Mouse (Mus musculus): ENCODE measurements at regions not wholly inside any gene's neighbourhood (a gene's known extent, or its start where the extent isn't known, plus 50 kb on each side); places are given as distances from the start of the nearest gene placed in this dataset.

DNA sequence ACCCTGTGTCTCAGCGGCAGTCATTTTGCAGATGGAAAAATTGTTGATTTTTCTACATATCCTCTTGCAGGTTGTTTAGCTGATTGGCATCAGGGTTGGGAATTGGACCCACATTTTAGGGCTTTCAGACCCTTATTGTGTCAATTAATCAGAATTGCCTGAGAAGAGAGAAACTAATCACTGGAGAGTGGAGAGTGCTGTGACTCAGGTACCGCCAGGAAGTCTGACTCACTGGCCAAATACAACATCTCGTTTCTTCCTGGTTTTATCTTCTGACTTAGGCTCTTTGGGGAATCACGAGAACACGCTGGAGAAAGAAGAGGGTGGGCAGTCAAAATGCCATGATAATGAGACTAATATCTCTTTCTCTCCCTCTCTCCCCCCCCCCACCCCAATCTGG, 306.1 kb upstream of the Npvf start:
- intact Hi-C loops (cut with DNase I): no loop called here

DNA sequence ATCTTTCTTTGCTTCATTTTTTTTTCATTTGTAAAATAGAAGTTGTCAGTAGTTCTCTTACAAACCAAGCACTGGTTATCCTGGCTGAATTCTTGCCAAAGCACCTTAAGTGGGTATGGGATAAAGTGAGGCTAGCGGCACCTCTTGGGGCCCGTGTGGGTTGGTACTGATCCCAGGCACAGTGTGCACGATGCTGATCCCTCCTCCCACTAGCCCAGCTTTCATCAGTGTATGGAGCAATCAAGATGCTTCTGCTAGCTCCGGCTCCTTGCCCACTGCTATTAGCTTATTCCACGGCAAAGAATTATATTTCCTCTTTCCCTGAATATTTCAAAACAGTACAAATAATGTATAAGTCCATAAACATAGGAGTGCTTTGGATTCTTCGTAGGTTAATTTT, 307.4 kb upstream of the Npvf start:
- intact Hi-C loops (cut with DNase I): no loop called here

DNA sequence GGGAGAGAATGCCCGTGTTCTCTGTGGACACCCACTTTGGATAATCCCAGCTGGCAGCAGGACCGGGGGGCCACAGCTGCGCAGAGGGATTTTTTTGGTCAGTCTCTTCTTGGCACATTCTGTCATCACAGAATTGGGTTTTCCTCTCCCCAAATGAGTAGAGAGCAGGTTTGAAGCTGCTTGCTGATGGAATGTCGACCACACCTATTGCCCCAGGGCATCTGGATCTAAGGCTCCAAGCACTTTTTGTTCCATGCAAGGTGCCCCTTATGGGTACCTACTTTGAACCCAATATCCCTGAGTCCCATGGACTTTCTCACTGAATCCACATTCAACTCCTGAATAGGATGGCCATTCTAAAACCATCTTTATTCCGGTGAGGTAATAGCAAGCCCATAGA, 314.3 kb upstream of the Npvf start:
- intact Hi-C loops (cut with DNase I): no loop called here

DNA sequence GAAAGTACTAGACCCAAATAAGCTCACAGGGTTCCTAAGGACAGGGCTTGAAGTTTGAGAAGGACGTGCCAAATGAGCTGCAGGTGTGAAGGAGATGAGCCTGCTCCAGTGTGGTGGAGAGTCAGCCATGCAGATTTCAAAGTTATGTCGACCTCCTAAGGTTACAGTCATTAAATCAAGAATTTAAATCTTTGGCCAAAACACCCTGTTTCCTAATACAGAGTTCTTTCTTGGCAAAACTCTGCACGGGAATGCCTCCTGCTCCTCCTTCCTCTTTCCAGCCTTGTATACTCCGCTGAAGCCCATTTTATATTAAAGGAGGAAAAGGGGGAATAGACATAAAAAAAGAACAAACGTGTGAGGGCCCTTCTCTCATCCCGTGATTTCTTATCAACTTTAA, 315.1 kb upstream of the Npvf start:
- intact Hi-C loops (cut with DNase I): no loop called here

DNA sequence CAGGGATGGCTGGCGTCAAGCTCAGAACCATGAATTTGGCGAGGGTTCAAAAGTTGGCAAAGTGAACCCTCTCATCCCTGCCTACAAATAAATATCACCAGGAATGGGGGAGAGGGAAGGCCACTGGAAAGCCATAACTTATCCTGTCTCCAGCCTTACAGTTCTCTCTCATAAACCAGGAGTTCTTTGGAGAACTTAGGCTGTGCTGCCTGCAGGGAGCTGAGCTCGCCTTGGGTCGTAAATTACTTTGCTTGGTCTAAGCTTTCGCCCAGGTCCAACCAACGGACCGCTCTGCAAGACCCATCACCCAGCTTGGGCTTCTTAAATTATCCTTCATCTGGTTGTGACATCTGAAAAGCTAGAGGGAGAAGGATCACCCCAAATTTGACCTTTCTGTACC, 315.8 kb upstream of the Npvf start:
- intact Hi-C loops (cut with DNase I): no loop called here

DNA sequence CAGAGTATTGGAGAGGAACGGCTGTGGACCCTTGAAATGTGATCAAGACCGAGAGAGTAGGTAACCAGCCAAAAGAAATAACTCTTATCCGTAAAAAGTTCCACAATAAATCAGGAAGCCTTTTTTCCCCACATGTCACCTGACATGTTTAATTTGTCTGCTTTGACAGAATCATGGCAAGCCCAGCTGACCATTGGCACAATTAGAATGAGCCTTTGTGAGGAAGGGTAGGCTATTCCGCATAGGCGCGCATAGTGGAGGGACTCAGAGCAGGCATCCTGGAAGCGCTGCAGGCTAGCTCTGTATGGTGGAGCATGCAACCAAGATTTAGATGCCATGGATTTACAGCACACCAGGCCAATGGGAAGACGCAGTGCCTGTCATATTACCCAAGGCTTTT, 316.5 kb upstream of the Npvf start:
- intact Hi-C loops (cut with DNase I): no loop called here

DNA sequence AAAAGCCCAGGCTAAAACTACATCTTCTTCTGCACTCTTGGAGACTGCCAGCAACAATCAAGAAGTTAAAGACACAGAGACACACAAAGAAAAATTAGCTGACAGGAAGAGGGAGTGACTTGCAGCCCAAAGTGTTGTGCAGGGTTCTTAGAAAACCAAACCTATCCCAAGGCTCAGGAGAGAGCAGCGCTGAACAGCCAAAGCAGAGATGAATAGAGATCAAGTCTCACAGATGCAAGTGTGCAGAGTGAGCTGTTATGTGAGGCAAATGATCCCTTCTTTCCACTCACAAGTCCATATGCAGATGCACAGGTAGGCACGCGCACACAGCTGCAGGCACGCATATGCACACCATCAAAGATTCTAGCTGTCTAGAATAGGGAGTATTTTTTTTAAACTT, 318.0 kb upstream of the Npvf start:
- intact Hi-C loops (cut with DNase I): no loop called here

DNA sequence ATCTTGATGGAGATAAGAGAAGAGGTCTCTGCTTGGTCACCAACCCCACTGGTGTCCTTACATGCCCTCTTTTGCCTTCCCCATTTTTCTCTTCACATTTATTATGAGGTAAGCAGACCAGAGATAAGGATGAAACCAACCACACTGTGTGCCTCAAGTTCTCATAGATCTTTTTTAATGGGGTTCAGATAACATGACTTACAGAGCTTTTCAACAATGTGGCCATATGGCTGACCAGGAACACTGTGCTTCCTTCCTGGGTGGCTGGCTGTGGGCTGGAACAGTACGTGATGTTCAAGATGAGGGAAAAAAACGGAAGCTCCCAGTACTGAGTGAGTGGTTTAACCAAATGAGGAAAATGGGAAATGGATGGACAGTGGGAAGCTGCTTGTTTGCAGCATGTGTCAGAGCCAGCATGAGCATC, 319.0 kb upstream of the Npvf start:
- intact Hi-C loops (cut with DNase I): no loop called here

DNA sequence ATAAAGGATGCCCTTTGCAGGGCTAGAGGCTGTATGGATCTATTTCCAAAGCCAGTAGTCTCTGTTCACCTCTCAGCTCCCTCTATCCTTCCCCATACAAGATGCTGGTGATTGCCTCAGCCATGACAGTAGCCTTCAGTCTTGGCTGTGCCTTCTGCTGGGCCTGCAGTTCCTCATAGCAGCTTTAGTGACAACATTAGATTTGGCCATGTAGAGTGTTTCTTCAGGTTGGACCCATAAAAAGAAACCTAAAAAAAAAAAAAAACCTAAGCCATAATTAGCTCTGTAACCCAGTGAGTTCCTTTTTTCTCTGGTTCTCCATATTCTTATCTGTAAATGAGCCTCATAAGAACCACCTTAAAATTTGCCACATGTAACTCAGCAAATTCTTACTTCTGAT, 319.6 kb upstream of the Npvf start:
- intact Hi-C loops (cut with DNase I): no loop called here

DNA sequence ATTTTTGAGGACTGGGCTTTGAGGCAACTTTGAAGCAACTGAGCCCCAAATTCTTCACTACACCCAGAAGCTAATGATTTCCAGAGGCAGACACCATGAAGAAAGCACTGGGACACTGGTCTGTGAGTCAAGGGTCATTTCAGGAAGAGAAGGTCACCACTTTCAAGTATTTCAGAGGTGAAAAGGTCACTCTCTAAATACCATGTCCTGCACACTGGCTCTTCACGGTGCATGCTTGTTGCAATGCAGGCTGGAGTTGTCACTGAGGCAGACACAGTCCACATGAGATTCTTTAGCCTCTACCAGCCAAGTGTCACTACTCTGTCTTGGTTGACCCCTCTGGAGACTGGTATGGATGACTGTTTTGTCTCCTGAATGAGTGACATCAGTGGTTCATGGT, 320.7 kb upstream of the Npvf start:
- intact Hi-C loops (cut with DNase I): no loop called here

DNA sequence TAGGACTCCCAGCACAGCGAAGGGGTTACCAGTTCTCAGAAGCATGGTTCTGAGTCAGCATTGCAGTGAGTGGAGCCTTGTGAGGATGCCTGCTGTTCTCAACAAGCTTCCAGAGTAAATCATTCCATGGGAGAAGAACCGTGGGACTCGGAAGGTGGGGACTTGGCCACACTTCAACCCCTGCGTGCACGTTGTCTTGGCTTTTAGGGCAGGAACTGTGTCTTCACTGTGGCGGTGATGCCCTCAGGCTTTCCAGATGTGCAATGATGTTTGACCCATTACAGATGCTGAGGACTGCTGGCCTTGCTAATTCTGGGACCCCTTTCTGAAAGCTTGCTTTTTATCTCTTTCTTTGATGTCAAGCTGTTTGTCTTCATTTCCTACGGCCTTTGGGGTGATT, 322.7 kb upstream of the Npvf start:
- intact Hi-C loops (cut with DNase I): no loop called here

DNA sequence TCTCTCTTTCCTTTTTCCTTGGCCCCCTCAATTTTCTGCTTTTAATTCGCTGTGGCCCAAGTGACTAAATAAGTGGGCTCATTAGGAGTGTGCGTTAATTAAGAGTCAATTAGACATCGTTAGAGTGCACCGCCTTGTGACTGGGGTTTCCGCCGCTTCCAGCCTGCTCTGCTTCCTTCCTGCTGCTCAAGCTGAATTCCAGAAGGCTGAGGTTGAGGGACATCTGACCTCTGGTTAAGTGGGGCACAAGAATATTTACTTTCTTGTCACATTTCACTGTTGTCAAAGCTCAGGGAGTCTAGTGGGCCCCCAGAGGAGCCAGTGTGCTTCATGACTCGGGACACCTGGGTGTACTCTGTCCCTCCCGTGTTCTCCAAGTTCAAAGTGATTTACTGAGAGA, 323.1 kb upstream of the Npvf start:
- intact Hi-C loops (cut with DNase I): no loop called here

DNA sequence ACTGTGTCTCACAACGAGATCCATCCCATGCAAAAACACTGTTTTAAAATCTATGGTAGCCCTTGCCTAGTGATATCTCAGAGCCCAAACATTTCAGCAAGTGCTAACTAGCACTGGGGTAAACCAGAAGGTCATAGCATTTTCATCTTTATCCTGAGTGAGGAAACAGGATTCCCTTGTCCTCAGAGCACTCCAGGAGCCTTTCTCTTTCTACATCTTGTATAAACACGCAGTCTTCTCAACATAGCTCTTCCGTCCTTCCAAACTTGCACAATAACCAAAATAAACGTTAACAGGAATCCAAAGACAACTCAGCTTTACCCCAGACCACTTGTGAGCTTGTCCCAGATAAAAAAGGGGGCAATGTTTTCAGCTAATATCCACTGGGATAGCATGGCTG, 323.8 kb upstream of the Npvf start:
- intact Hi-C loops (cut with DNase I): no loop called here

DNA sequence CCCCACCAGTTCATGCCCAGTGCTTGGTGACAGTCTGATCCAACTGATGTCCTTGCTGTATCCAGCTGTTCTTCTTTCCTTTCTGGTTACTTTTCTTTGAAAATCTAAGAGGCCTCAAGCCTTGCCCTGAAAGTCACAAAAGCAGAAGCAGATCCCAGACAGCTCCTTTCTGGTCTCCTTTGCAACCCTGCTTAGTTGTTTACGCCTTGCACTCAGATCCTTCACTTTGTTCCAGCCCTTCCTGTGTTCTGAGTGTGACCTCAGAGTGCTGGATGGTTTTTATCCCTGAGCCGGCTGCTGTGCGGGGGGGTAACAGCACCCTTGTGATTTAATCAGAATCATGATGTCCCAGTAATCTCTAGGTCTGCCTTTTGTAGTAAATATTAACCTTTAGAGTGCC, 324.3 kb upstream of the Npvf start:
- intact Hi-C loops (cut with DNase I): no loop called here

DNA sequence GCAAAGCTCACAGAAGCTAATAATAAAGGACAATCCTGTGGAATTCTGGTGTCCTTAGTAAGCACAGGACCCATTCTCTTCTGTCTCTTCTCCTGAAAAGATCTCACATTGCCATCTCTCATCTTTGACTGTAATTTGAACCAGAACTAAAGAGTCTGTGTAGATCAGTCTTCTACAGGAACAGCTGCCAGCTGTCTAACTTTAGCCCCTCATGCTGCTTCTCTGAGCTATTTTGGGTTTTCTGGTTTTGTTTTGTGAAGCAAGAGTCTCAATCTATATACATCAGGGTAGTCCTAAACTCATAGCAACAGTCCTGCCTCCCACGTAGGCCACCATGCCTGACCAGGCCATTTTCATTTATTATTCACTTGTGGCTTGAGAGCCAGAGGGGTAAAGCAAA, 325.5 kb upstream of the Npvf start:
- intact Hi-C loops (cut with DNase I): no loop called here

DNA sequence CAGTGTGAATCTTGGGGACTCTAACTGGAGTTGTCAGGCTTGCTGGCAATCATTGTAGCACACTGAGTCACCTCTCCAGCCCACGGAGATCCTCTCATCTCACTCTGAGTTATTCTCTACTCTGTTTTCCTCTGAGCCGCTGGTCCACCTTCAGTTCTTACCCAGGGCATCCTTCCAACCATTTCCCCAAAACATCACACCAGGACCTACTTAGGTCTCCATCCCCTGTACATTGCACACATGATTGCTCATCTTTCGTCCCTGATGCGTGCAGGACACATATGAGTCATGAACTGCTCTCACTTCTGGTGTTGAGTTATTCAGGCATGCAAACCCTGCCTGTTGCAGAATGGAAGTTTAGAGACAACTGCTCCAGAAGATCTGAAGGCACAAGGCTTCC, 326.1 kb upstream of the Npvf start:
- intact Hi-C loops (cut with DNase I): no loop called here

DNA sequence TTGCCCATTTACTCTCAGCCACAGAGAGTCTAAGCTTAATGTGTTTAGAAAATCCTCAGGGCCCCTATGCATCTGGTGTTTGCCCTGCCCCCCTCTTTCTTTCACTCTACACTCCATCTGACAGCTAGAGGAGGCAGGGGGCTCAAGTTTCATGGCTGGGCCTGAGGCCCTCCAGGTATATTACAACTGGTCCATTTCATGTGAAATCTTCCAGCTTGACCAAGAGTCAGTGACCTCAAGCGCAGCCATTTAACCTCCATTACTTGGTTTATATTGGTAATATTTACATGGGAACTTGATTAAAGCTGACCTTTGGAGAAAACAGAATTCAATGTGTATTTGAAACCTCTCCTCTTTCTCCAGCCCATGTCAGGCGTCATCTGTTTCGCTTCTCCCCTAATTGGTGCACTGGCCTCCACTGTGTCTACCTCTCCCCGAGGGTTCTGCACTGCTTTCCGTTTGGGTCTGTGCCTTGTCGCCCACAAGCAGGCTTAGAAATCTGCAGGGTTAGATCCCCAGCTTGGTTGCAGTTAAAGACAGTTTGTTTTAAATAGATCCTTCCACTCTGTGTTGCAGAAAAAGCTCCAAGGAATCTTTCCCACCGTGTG, 327.6 kb upstream of the Npvf start:
- intact Hi-C loops (cut with DNase I): no loop called here

DNA sequence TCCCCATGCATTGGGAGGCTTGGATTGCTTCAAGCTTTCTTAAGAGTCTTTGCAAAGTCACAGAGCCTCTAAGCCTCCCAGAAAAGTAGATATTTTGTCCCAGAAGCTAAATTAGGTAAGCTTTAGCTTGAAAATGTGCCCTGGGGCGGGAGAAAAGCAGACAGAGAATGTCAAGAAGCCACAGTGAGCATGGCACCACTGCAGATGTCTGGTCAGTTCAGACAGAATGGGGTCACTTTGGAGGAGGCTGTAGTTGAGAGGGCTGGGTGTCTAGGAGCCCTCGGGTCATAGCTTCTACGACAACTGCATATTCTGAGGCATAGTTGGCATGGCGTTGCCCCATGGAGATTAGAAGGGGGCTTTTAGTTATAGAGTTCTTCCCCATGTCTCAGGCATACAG, 328.6 kb upstream of the Npvf start:
- intact Hi-C loops (cut with DNase I): no loop called here

DNA sequence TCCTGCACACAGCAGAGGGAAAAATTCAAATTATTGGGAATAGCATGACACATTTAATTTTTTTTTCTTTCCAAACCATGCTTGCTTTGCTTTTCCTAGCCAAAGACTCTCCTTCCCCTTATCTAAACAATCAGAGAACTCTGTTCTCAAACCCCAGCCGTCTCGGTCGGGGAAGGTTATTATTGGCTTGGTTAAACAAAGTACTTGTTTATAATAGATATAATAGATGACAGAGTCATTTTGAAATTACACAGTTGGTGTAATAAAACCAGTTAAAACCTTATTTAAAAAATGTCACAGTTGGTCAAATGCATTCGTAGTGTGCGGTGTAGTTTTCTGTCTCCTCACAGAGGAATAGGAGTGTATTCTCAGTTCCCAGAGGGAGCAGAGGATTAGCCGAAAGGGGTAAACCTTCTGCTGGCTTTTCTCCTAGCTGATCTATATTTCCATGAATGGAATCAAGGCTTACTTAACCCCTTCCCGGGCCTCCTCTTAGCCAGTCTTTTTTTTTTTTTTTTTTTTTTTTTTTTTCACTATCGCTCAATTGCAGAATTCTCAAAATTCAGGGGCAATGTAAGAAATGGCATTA, 329.4 kb upstream of the Npvf start:
- intact Hi-C loops (cut with DNase I): no loop called here

DNA sequence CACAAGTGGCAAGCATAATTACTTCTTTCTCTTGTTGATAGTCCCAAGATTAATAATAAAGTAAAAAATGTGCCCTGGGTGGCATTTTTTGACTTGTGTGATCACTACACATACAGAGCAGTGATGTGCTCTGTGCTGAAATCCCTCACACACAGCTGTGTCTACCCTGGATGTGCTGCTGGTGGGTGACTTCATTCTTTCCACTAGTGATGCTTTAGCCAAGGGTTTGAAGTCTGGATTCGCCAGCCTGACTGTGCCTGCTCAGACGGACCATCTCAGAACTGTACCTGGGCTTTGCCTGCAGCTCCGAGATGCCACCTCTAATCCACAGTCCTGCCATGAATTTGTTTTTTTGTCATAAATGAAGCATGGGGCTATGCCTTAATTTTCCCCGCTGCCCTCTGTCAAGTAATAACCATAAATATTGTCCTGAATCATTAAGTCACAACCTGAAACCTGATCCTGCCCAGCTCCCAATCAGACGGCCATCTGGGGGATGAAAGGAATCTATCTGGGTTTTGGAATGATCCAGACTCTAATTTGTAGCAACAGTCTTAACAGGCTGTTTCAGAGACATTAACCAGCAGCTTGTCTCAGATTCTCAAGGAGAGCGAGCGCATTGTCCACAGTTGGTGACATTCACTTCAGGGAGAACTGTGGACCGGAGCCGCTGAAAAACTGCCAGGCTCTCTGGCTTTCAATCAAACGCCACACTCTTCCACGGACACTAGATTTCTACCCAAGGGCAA, 330.1 kb upstream of the Npvf start:
- intact Hi-C loops (cut with DNase I): no loop called here

DNA sequence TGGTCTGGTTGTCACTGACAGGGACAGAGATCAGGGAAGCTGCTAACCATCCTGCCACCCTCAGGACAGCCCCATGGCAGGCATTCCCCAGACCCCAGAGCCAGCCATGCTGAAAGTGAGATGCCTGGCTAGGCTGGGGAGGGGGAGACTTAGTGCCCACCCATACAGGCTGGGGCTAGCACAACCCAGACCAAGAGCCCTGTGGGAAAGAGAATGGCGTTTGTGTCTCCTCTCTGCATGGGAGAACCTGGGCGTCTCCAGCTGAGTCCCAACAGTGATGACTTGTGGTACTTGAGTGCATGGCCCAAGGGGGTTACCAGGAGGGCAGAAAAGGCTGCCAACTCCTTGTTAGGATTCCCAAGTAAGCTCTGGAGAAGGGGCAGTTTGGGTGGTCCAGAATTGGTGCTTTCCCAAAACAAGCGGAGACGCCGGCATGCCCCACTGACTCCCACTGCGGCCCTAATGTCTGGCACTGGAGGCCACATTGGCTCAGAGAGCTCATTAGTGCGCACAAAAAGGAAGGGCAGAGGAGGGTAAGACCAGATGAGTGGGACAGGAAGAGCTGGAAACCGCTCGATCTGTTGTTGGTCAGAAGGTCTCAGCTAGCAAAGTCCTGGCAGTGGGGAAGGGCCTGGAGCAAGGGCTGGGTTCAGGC, 332.2 kb upstream of the Npvf start:
- intact Hi-C loops (cut with DNase I): no loop called here

DNA sequence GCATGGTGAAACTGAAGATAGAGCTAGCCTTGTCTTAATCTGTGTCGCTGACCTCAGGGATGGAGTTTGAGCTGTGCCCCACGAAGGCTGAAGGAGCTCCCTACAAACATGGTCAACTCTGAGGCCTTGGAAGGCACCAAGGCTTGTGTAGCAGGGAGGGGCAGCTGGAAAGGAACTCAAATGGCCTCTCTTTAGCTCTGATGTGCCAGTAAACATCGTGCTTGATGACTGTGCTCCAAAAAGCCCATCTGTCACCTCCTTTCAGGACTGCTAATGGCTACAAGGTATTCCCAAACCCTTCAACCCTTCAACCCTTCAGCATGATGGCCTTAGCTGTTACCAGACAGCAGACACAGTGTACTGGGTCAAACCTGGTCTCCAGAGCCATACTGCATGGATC, 334.3 kb upstream of the Npvf start:
- intact Hi-C loops (cut with DNase I): no loop called here
